Comparison of ENCODE assay signal across 11 mouse cellular contexts in genomic region chr7:46830799-46831590, GRCm38 (mm10). TPM values are rescaled to one million over a fixed set of nuclear protein-coding genes. Genes with fewer than 3 reads are reported as not detected.
DNase-seq lines count a peak whose midpoint lies in the region; ATAC-seq and TF ChIP-seq lines count a peak whose summit lies in the region.
"Had no signal": no experiment of that assay in that cellular context is flagged by ENCODE, and none has a peak within 500 bp of the region (broad histone marks: within the 10 kb centered on the region; RNA-seq: fewer than 3 reads in every experiment).

No protein-coding gene starts in this region.

- peak; percentile 25 for ATAC-seq in intestine, postnatal 0 days
- no peak for ATAC-seq in midbrain, postnatal 0 days (ENCODE audit: low FRiP score)

- H3K27ac ChIP-seq in intestine, postnatal 0 days (ENCODE audit: low read depth, low read length): peak overlapping the region; percentile 82
- H3K27ac ChIP-seq in macrophage: peak overlapping the region; percentile 88
- H3K27ac ChIP-seq in limb, embryonic 10.5 days: no peak overlapping the region
- no peak overlapping the region for H3K27ac ChIP-seq in midbrain, postnatal 0 days (ENCODE audit: low read depth, low read length)

- DNase-seq in CD4-positive, CD25-positive, alpha-beta regulatory T cell, adult 2 months (ENCODE audit: low read depth, low spot score): peak; percentile 63
- peak; percentile 13 for DNase-seq in T-cell, adult 2 months (ENCODE audit: low spot score)
- DNase-seq in limb, embryonic 10.5 days (ENCODE audit: low spot score): no peak
- no peak for DNase-seq in MN1 (ENCODE audit: low spot score)
- no peak for DNase-seq in cerebellum, adult 9-11 months
- no peak for DNase-seq in midbrain, postnatal 0 days (ENCODE audit: low spot score)

- no peak overlapping the region for H3K9ac ChIP-seq in intestine, postnatal 0 days (ENCODE audit: low read depth, low read length)
- no peak overlapping the region for H3K9ac ChIP-seq in midbrain, postnatal 0 days (replicated peaks; ENCODE audit: low read length, poor library complexity, severe bottlenecking)

- TF ChIP-seq CTCF in intestine, postnatal 0 days (IDR thresholded peaks at IDR 0.05; ENCODE audit: low read depth): no peak
- TF ChIP-seq CTCF in midbrain, postnatal 0 days (IDR thresholded peaks at IDR 0.05): no peak

- H3K4me2 ChIP-seq in intestine, postnatal 0 days (replicated peaks; ENCODE audit: low read depth): no peak overlapping the region
- no peak overlapping the region for H3K4me2 ChIP-seq in midbrain, postnatal 0 days (ENCODE audit: low read depth, low read length, poor library complexity, severe bottlenecking)

- H3K4me3 ChIP-seq in intestine, postnatal 0 days (ENCODE audit: low read depth, low read length): no peak overlapping the region
- no peak overlapping the region for H3K4me3 ChIP-seq in macrophage (ENCODE audit: inconsistent target)
- H3K4me3 ChIP-seq in limb, embryonic 10.5 days: no peak overlapping the region
- no peak overlapping the region for H3K4me3 ChIP-seq in midbrain, postnatal 0 days (ENCODE audit: low read depth, low read length)
- H3K4me3 ChIP-seq: erythroblast, embryonic 14.5 days; myocyte had no signal

- H3K27me3 ChIP-seq in intestine, postnatal 0 days (replicated peaks; ENCODE audit: control insufficient read depth, insufficient read depth, low read length): no peaks in the 10 kb centered on the region
- H3K27me3 ChIP-seq in limb, embryonic 10.5 days (ENCODE audit: low read depth, poor library complexity, severe bottlenecking): no peaks in the 10 kb centered on the region
- no peaks in the 10 kb centered on the region for H3K27me3 ChIP-seq in midbrain, postnatal 0 days (ENCODE audit: insufficient read depth, low read length)

- H3K79me2 ChIP-seq in macrophage (ENCODE audit: inconsistent target): no peaks in the 10 kb centered on the region

- H3K4me1 ChIP-seq in intestine, postnatal 0 days (replicated peaks; ENCODE audit: control insufficient read depth, insufficient read depth, low read length): peaks cover 14% of the 10 kb centered on the region; the same call in 1 of the 2 replicates
- peaks cover 8% of the 10 kb centered on the region for H3K4me1 ChIP-seq in limb, embryonic 10.5 days
- no peaks in the 10 kb centered on the region for H3K4me1 ChIP-seq in midbrain, postnatal 0 days (ENCODE audit: insufficient read depth, low read length)

- no peaks in the 10 kb centered on the region for H3K36me3 ChIP-seq in intestine, postnatal 0 days (ENCODE audit: control insufficient read depth, insufficient read depth)
- no peaks in the 10 kb centered on the region for H3K36me3 ChIP-seq in macrophage (ENCODE audit: inconsistent target)
- no peaks in the 10 kb centered on the region for H3K36me3 ChIP-seq in limb, embryonic 10.5 days
- no peaks in the 10 kb centered on the region for H3K36me3 ChIP-seq in midbrain, postnatal 0 days (ENCODE audit: insufficient read depth, low read length)

- 43% methylated on average over 13 of the region's 13 CpGs for WGBS in intestine, postnatal 0 days
- 18% methylated on average over 13 of the region's 13 CpGs for WGBS in macrophage (ENCODE audit: missing documents)
- WGBS in limb, embryonic 10.5 days: 59% methylated on average over 13 of the region's 13 CpGs
- 61% methylated on average over 13 of the region's 13 CpGs for WGBS in midbrain, postnatal 0 days

- H3K9me3 ChIP-seq in intestine, postnatal 0 days (ENCODE audit: control insufficient read depth): no peaks in the 10 kb centered on the region
- H3K9me3 ChIP-seq in limb, embryonic 10.5 days (replicated peaks): no peaks in the 10 kb centered on the region
- H3K9me3 ChIP-seq in midbrain, postnatal 0 days (ENCODE audit: low read length): no peaks in the 10 kb centered on the region

RNA-seq across cellular contexts. Expression of gene Ldha, which starts 10.3 kb away (rescaled TPM):
- polyA plus RNA-seq in intestine, postnatal 0 days (2015; fragmentation: Nextera tagmentation; extraction: Ambion mirVana): 1,258 and 1,338 TPM in 2 replicates
- total RNA-seq in macrophage (2018; cell fraction: chromatin; rRNA removed): 100 to 1,000 TPM in 4 of 26 experiments, 10 to 100 TPM in 22; 28.3 to 140 (median 69.6) TPM
- total RNA-seq in macrophage (2018; cell fraction: cytosol; rRNA removed): 100 to 1,000 TPM; 342 to 466 (median 395) TPM
- total RNA-seq in macrophage (2018; cell fraction: nucleus; rRNA removed): 100 to 1,000 TPM in 25 of 26 experiments, 10 to 100 TPM in 1; 83.2 to 291 (median 163) TPM
- 352 to 860 TPM (median 417 TPM) in 3 replicates for polyA plus RNA-seq in macrophage (2018)
- 2,714 and 3,443 TPM in 2 replicates for polyA plus RNA-seq in limb, embryonic 10.5 days (2016; fragmentation: Nextera tagmentation; extraction: Ambion mirVana)
- total RNA-seq in midbrain, postnatal 0 days (2014; rRNA removed): 341 and 345 TPM in 2 replicates
- 604 and 701 TPM in 2 replicates for polyA plus RNA-seq in midbrain, postnatal 0 days (2015; fragmentation: Nextera tagmentation; extraction: Ambion mirVana)

RNA-seq across cellular contexts. Expression of gene Ldhc, which starts 30.0 kb away (rescaled TPM):
- not detected in 2 replicates for polyA plus RNA-seq in intestine, postnatal 0 days (2015; fragmentation: Nextera tagmentation; extraction: Ambion mirVana)
- total RNA-seq in macrophage (2018; cell fraction: chromatin; rRNA removed): not detected
- total RNA-seq in macrophage (2018; cell fraction: cytosol; rRNA removed): not detected
- not detected for total RNA-seq in macrophage (2018; cell fraction: nucleus; rRNA removed)
- not detected in 3 replicates for polyA plus RNA-seq in macrophage (2018)
- 0.10 and 0.13 TPM in 2 replicates for polyA plus RNA-seq in limb, embryonic 10.5 days (2016; fragmentation: Nextera tagmentation; extraction: Ambion mirVana)
- total RNA-seq in midbrain, postnatal 0 days (2014; rRNA removed): not detected in 2 replicates
- polyA plus RNA-seq in midbrain, postnatal 0 days (2015; fragmentation: Nextera tagmentation; extraction: Ambion mirVana): 0.22 and 0.32 TPM in 2 replicates
- total RNA-seq: layer of hippocampus, adult 18-20 months had no signal

RNA-seq across cellular contexts. Expression of gene Gtf2h1, which starts 35.1 kb away (rescaled TPM):
- polyA plus RNA-seq in intestine, postnatal 0 days (2015; fragmentation: Nextera tagmentation; extraction: Ambion mirVana): 51.3 and 52.7 TPM in 2 replicates
- total RNA-seq in macrophage (2018; cell fraction: chromatin; rRNA removed): 10 to 100 TPM; 33.1 to 80.2 (median 55.2) TPM
- total RNA-seq in macrophage (2018; cell fraction: cytosol; rRNA removed): 10 to 100 TPM; 42.8 to 68.4 (median 52.3) TPM
- 10 to 100 TPM; 32.7 to 63.1 (median 45.6) TPM for total RNA-seq in macrophage (2018; cell fraction: nucleus; rRNA removed)
- polyA plus RNA-seq in macrophage (2018): 41.4 to 101 TPM (median 42.4 TPM) in 3 replicates
- 50.2 and 52.4 TPM in 2 replicates for polyA plus RNA-seq in limb, embryonic 10.5 days (2016; fragmentation: Nextera tagmentation; extraction: Ambion mirVana)
- total RNA-seq in midbrain, postnatal 0 days (2014; rRNA removed): 32.9 and 50.2 TPM in 2 replicates
- 36.4 and 38.2 TPM in 2 replicates for polyA plus RNA-seq in midbrain, postnatal 0 days (2015; fragmentation: Nextera tagmentation; extraction: Ambion mirVana)

RNA-seq across cellular contexts. Expression of gene Hps5, which starts 35.1 kb away (rescaled TPM):
- polyA plus RNA-seq in intestine, postnatal 0 days (2015; fragmentation: Nextera tagmentation; extraction: Ambion mirVana): 13.9 and 14.7 TPM in 2 replicates
- 100 to 1,000 TPM in 12 of 26 experiments, 10 to 100 TPM in 14; 23.0 to 137 (median 96.7) TPM for total RNA-seq in macrophage (2018; cell fraction: chromatin; rRNA removed)
- 10 to 100 TPM; 15.7 to 33.8 (median 24.0) TPM for total RNA-seq in macrophage (2018; cell fraction: cytosol; rRNA removed)
- total RNA-seq in macrophage (2018; cell fraction: nucleus; rRNA removed): 10 to 100 TPM; 23.1 to 91.3 (median 62.5) TPM
- 16.3 to 29.8 TPM (median 23.7 TPM) in 3 replicates for polyA plus RNA-seq in macrophage (2018)
- 19.0 and 19.5 TPM in 2 replicates for polyA plus RNA-seq in limb, embryonic 10.5 days (2016; fragmentation: Nextera tagmentation; extraction: Ambion mirVana)
- total RNA-seq in midbrain, postnatal 0 days (2014; rRNA removed): 16.7 and 24.6 TPM in 2 replicates
- 8.1 and 9.0 TPM in 2 replicates for polyA plus RNA-seq in midbrain, postnatal 0 days (2015; fragmentation: Nextera tagmentation; extraction: Ambion mirVana)

Comparison
In these comparisons a context has a peak if more than half of its experiments do, and no peak if none do; other contexts are left out.
1. DNase-seq: peak in CD4-positive, CD25-positive, alpha-beta regulatory T cell, adult 2 months (single experiment) and T-cell, adult 2 months (single experiment); none in limb, embryonic 10.5 days (single experiment), MN1 (single experiment), cerebellum, adult 9-11 months (single experiment) and midbrain, postnatal 0 days (single experiment).
2. H3K27ac ChIP-seq: peak in intestine, postnatal 0 days (single experiment) and macrophage (single experiment); none in limb, embryonic 10.5 days (single experiment) and midbrain, postnatal 0 days (single experiment).